Mouse (Mus musculus) embryonic facial prominence, embryonic 15.5 days (tissue): ENCODE measurements at regions not wholly inside any gene's neighbourhood (a gene's known extent, or its start where the extent isn't known, plus 50 kb on each side); places are given as distances from the start of the nearest gene placed in this dataset.

Experiments
- ATAC-seq: fragments of 200-750 bp; cut with Nextera tagmentation; 2 replicates; pipeline ENCODE4 v1.8.0; 2017; ENCODE audit warnings: low read depth, moderate TSS enrichment; ENCODE audit not compliant: insufficient number of reproducible peaks, low FRiP score, low TSS enrichment
- H3K27ac ChIP-seq: fragments of 300-500 bp; sonication (generic); replicated peaks from 2 replicates; pipeline ENCODE4 v1.5.1; 2015; ENCODE audit warnings: mild to moderate bottlenecking, inconsistent platforms
- H3K27me3 ChIP-seq: fragments of 300-500 bp; sonication (generic); 2 replicates; pipeline ENCODE4 v1.6.1; 2015; ENCODE audit warnings: inconsistent platforms
- H3K36me3 ChIP-seq: fragments of 300-500 bp; sonication (generic); 2 replicates; pipeline ENCODE4 v1.6.1; 2015; ENCODE audit warnings: mild to moderate bottlenecking, inconsistent platforms
- H3K4me1 ChIP-seq: fragments of 300-500 bp; sonication (generic); 2 replicates; pipeline ENCODE4 v1.6.1; 2015; ENCODE audit warnings: inconsistent platforms
- H3K4me2 ChIP-seq: fragments of 300-500 bp; sonication (generic); replicated peaks from 2 replicates; pipeline ENCODE4 v1.6.1; 2015; ENCODE audit warnings: mild to moderate bottlenecking, inconsistent platforms
- H3K4me3 ChIP-seq: fragments of 300-500 bp; sonication (generic); replicated peaks from 2 replicates; pipeline ENCODE4 v1.5.1; 2015; ENCODE audit warnings: mild to moderate bottlenecking, inconsistent platforms
- H3K9ac ChIP-seq: fragments of 300-500 bp; sonication (generic); 2 replicates; pipeline ENCODE4 v1.6.1; 2015; ENCODE audit warnings: inconsistent platforms
- H3K9me3 ChIP-seq: fragments of 300-500 bp; sonication (generic); replicated peaks from 2 replicates; pipeline ENCODE4 v1.6.1; 2016; ENCODE audit warnings: inconsistent platforms
- WGBS: fragments of 180-500 bp; shearing (Covaris S2); methylation state at CpG from one replicate; pipeline ENCODE4 v1.1.7; 2015; 5-methylcytosine and 5-hydroxymethylcytosine counted together

DNA sequence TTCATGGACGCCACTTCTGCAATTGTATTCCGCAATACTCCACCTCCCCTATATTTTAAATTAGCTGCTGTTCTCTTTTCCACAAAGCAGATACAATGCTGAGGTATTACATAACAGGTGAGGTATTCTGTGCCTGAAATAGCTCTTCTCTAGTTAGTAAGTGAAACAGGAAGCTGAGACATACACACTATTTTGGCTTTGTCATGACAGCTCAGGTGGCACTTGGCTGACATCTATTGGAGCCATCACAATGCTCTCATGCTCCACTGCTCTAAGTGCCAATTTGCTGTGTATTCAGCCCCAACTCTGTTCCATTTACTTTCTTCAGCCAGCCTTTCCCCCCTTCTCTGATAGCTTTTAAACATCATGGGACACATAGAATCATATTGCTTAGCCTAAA, 743.7 kb upstream of the Car10 start:
- Histone ChIP-seq H3K27ac (no peak overlapping the region), H3K9me3 (no peaks in the 10 kb centered on the region), H3K36me3 (no peaks in the 10 kb centered on the region), H3K4me3 (no peak overlapping the region), H3K27me3 (no peaks in the 10 kb centered on the region), H3K9ac (no peak overlapping the region), H3K4me2 (no peak overlapping the region), H3K4me1 (no peaks in the 10 kb centered on the region)
- 83% methylated on average over 2 of the region's 2 CpGs for WGBS
- no peak for ATAC-seq

DNA sequence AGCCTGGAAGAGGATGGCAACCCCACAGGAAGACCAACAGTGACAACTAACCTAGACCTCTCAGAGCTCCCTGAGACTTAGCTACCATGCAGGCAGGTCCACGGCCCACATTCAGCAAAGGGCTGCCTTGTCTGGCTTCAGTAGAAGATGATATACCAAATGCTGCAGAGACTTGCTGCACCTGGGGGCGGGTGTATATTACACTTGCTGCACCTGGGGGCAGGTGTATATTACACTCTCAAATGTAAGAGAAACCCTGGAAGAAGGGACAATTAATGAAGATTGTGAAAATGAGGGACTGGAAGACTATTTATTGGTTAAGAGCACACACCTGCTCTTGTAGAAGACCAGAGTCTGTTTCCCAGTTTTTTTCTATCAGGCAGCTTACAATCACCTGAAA, 759.2 kb upstream of the Kif2b start:
- no peaks in the 10 kb centered on the region for H3K36me3 ChIP-seq
- no peaks in the 10 kb centered on the region for H3K27me3 ChIP-seq
- no peaks in the 10 kb centered on the region for H3K4me1 ChIP-seq
- peak; percentile 51; the same call in 1 of the 2 replicates for ATAC-seq
- no peaks in the 10 kb centered on the region for H3K9me3 ChIP-seq
- H3K4me2 ChIP-seq = no peak overlapping the region
- no peak overlapping the region for H3K9ac ChIP-seq
- H3K27ac ChIP-seq = no peak overlapping the region
- no peak overlapping the region for H3K4me3 ChIP-seq
- WGBS = 73% methylated on average over 2 of the region's 2 CpGs

DNA sequence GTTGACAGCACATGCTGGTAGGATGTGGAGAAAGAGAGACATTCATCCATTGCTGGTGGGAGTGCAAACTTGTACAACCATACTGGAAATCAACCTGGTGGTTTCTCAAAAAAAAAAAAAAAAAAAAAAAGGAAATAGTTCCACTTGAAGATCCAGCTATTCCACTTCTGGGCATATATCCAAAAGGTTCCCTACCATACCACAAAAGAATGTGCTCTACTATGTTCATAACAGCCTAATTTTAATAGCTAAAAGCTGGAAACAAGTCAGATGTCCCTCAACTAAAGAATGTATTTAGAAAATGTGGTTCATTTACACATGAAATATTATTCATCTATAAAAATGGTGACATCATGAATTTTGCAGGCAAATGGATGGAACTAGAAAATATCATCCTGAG, 757.9 kb upstream of the Kif2b start:
- H3K4me3 ChIP-seq = no peak overlapping the region
- no peak overlapping the region for H3K9ac ChIP-seq
- H3K4me2 ChIP-seq = no peak overlapping the region
- ATAC-seq = no peak
- no peak overlapping the region for H3K27ac ChIP-seq
- H3K9me3 ChIP-seq = no peaks in the 10 kb centered on the region
- H3K27me3 ChIP-seq = no peaks in the 10 kb centered on the region
- H3K36me3 ChIP-seq = no peaks in the 10 kb centered on the region
- H3K4me1 ChIP-seq = no peaks in the 10 kb centered on the region

- Histone ChIP-seq H3K4me2 (no peak overlapping the region), H3K27me3 (no peaks in the 10 kb centered on the region), H3K9me3 (no peaks in the 10 kb centered on the region), H3K36me3 (no peaks in the 10 kb centered on the region), H3K9ac (no peak overlapping the region), H3K4me1 (no peaks in the 10 kb centered on the region), H3K4me3 (no peak overlapping the region), H3K27ac (no peak overlapping the region)
- WGBS = 68% methylated on average over 5 of the region's 5 CpGs
- no peak for ATAC-seq
Observed at GRCm38 (mm10) chr11:92303052-92303451, 725.7 kb upstream of the Kif2b start.
